Mouse (Mus musculus): ENCODE measurements at regions not wholly inside any gene's neighbourhood (a gene's known extent, or its start where the extent isn't known, plus 50 kb on each side); places are given as distances from the start of the nearest gene placed in this dataset.
A peak's percentile ranks its signal among the peaks of the same experiment; 100 is the strongest.

DNA sequence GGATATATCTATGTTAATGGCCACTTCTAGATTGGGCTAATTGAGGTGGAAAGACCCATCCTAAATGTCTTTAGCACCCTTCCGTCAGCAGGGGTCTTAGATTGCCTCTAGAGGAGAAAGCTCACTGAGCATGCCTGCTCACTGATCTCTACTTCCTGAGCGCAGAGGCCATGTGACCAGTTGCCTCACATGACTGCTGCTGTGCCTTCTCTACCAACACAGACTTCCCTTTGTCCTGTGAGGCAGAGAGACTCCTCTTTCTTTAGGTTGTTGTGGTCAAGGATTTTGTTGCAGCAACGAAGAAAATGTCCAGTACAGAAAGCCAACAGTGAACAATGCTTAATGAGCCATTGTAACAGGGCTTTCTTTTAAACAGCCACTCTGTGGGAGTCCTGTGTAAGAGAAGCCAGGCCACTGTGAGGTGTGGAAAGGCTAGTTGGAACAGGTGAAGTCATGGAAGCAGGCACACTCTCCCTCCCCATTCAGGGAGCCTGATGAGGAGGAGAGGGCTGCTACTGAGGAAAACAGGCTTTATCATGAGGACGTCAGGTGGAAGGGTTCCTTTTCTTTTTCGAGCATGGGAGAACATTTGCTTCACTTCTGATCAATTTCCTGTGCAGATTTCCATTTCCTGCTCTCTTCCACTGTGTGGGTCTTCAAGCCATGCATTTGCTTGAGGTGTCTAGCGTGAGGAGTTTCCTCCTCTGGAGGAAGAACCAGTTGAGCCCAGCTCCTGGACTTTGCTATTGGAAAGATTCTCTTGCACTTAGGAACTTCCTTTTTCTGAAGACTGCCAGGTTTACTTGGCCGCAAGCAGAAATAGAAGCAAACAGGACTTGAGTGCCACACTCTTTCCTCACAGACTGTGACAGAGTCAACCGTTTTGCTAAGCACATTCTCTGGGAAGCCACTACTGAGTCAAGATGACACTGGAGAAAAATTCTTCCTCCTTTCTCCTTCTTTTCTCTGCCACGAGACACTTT is 290.7 kb upstream of the Adgrl2 start:
- H3K4me1 ChIP-seq (ENCODE audit: control insufficient read depth, insufficient read depth, low read length): peaks cover 2% of the 10 kb centered on the region; the same call in 1 of the 2 replicates
- H3K36me3 ChIP-seq (ENCODE audit: control insufficient read depth, insufficient read depth, low read length): no peaks in the 10 kb centered on the region
- no peak for DNase-seq (ENCODE audit: extremely low read depth, low read depth, low spot score)
- 78% methylated on average over 9 of the region's 9 CpGs for WGBS
- H3K9ac ChIP-seq (ENCODE audit: low read depth, low read length): no peak overlapping the region
- H3K4me3 ChIP-seq (ENCODE audit: insufficient read depth, low read depth, low read length): no peak overlapping the region
- H3K27ac ChIP-seq (replicated peaks; ENCODE audit: insufficient read depth, low read depth, low read length): no peak overlapping the region
- H3K27me3 ChIP-seq (ENCODE audit: control insufficient read depth, insufficient read depth, low read length): no peaks in the 10 kb centered on the region
- TF ChIP-seq CTCF (IDR thresholded peaks at IDR 0.05; ENCODE audit: low read depth, low read length) (no peak), POLR2A (IDR thresholded peaks at IDR 0.05; ENCODE audit: extremely low read depth, insufficient read depth, low read length) (no peak)
- no peaks in the 10 kb centered on the region for H3K79me2 ChIP-seq (ENCODE audit: control insufficient read depth, insufficient read depth, low read length)

DNA sequence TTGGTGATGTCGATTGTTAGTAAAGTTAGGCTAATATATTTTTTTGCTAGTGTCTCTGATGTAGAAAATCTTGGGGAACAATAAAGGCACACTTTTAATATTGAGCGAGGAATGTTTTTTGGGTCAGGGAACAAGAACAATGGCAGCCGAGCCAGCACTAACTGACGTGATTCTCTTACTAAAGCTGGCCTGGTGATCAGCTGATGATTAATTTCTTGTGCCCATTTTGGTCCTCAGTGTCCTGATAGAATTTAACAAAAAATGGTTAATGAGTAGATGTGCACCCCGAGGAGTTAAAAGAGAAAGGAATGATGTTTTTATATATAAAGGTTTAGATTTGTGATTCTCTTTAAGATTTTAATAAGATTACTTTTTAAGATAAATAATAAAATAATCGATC is 289.0 kb upstream of the Adgrl2 start:
- H3K27me3 ChIP-seq (ENCODE audit: control insufficient read depth, insufficient read depth, low read length): no peaks in the 10 kb centered on the region
- TF ChIP-seq POLR2A (IDR thresholded peaks at IDR 0.05; ENCODE audit: extremely low read depth, insufficient read depth, low read length): no peak
- TF ChIP-seq CTCF (IDR thresholded peaks at IDR 0.05; ENCODE audit: low read depth, low read length): no peak
- 87% methylated on average over 6 of the region's 6 CpGs for WGBS
- no peaks in the 10 kb centered on the region for H3K79me2 ChIP-seq (ENCODE audit: control insufficient read depth, insufficient read depth, low read length)
- no peak for DNase-seq (ENCODE audit: extremely low read depth, low read depth, low spot score)
- no peak overlapping the region for H3K4me3 ChIP-seq (ENCODE audit: insufficient read depth, low read depth, low read length)
- H3K36me3 ChIP-seq (ENCODE audit: control insufficient read depth, insufficient read depth, low read length): no peaks in the 10 kb centered on the region
- H3K27ac ChIP-seq (replicated peaks; ENCODE audit: insufficient read depth, low read depth, low read length): no peak overlapping the region
- H3K4me1 ChIP-seq (ENCODE audit: control insufficient read depth, insufficient read depth, low read length): peaks cover 2% of the 10 kb centered on the region; the same call in 1 of the 2 replicates
- no peak overlapping the region for H3K9ac ChIP-seq (ENCODE audit: low read depth, low read length)

DNA sequence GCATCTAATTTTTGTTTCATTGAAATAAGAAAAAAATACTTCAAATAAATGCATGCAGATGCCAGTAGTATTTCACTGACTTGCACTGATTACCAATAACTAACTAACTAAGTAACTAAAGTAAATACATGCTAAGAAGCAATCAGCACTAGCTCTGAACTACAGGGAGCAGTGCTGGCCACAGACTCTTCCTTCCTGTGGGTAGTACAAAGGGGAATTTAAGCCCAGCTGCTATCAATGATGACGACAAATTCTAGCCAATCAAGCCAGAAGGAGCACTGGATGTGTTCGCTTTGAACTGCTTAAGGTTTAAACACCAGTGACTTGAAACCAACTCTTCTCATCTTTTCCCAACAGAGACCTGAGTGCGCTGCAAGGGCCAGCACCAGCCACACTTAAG is 287.5 kb upstream of the Adgrl2 start:
- Histone ChIP-seq H3K4me3 (ENCODE audit: insufficient read depth, low read depth, low read length) (no peak overlapping the region), H3K9ac (ENCODE audit: low read depth, low read length) (no peak overlapping the region), H3K79me2 (ENCODE audit: control insufficient read depth, insufficient read depth, low read length) (no peaks in the 10 kb centered on the region), H3K4me1 (ENCODE audit: control insufficient read depth, insufficient read depth, low read length) (peaks cover 2% of the 10 kb centered on the region; the same call in 1 of the 2 replicates), H3K27ac (replicated peaks; ENCODE audit: insufficient read depth, low read depth, low read length) (no peak overlapping the region), H3K36me3 (ENCODE audit: control insufficient read depth, insufficient read depth, low read length) (no peaks in the 10 kb centered on the region), H3K27me3 (ENCODE audit: control insufficient read depth, insufficient read depth, low read length) (no peaks in the 10 kb centered on the region)
- WGBS: 79% methylated on average over 3 of the region's 3 CpGs
- DNase-seq (ENCODE audit: extremely low read depth, low read depth, low spot score): no peak
- TF ChIP-seq POLR2A (IDR thresholded peaks at IDR 0.05; ENCODE audit: extremely low read depth, insufficient read depth, low read length) (no peak), CTCF (IDR thresholded peaks at IDR 0.05; ENCODE audit: low read depth, low read length) (no peak)

DNA sequence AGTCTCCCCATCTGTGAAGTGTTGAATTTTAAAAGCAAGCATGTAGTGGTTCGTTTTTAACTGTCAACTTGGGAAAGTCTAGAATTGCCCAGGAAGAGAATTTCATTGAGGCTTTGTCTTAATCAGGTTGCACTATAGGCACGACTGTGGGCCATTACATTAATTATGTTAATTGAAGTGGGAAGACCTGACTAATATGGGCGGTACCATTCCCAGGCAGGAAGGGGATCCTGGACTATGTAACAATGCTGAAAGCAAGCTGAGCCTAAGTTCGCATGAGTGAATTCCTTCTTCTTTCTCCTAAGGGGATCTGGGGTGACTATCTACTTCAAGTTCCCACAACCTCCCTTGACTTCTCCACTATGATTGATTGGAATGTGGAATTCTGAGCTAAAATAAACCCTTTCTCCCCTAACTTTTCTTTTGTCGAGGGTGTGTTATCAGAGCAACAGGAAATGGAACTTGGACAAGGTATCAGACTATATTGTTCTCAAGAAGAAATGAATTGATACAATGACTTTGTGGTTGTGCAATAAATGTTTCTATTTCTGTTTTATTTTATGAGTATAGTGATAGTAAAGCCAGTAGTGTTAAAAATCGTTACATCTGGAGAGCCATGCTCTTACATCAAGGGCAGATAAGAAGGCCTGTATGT is 285.2 kb upstream of the Adgrl2 start:
- 67% methylated on average over 6 of the region's 6 CpGs for WGBS
- Histone ChIP-seq H3K79me2 (ENCODE audit: control insufficient read depth, insufficient read depth, low read length) (no peaks in the 10 kb centered on the region), H3K4me3 (ENCODE audit: insufficient read depth, low read depth, low read length) (no peak overlapping the region), H3K9ac (ENCODE audit: low read depth, low read length) (no peak overlapping the region), H3K27ac (replicated peaks; ENCODE audit: insufficient read depth, low read depth, low read length) (no peak overlapping the region), H3K4me1 (ENCODE audit: control insufficient read depth, insufficient read depth, low read length) (no peaks in the 10 kb centered on the region), H3K27me3 (ENCODE audit: control insufficient read depth, insufficient read depth, low read length) (no peaks in the 10 kb centered on the region), H3K36me3 (ENCODE audit: control insufficient read depth, insufficient read depth, low read length) (no peaks in the 10 kb centered on the region)
- no peak for TF ChIP-seq CTCF (IDR thresholded peaks at IDR 0.05; ENCODE audit: low read depth, low read length)
- TF ChIP-seq POLR2A (IDR thresholded peaks at IDR 0.05; ENCODE audit: extremely low read depth, insufficient read depth, low read length): no peak
- DNase-seq (ENCODE audit: extremely low read depth, low read depth, low spot score): peak; percentile 12

DNA sequence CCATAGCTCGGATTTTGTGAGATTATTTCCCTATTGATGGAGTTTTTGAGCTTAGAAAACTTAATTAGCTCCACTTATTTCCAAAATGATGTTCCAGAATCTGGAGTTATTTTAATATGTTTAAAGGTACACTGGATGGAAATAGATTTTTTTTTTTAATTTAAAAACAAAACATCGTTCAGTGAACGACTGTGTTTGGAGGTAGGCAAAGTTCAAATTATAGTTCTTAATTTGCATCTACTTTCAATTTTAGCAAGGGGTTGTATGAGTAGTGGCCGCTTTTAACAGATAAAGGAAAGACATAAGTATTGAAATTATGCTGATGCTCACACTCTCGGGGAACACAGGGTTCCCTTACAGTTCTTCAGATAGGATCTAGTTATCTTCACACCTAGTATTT is 284.6 kb upstream of the Adgrl2 start:
- Histone ChIP-seq H3K4me1 (ENCODE audit: control insufficient read depth, insufficient read depth, low read length) (no peaks in the 10 kb centered on the region), H3K4me3 (ENCODE audit: insufficient read depth, low read depth, low read length) (no peak overlapping the region), H3K9ac (ENCODE audit: low read depth, low read length) (no peak overlapping the region), H3K36me3 (ENCODE audit: control insufficient read depth, insufficient read depth, low read length) (no peaks in the 10 kb centered on the region), H3K79me2 (ENCODE audit: control insufficient read depth, insufficient read depth, low read length) (no peaks in the 10 kb centered on the region), H3K27me3 (ENCODE audit: control insufficient read depth, insufficient read depth, low read length) (no peaks in the 10 kb centered on the region), H3K27ac (replicated peaks; ENCODE audit: insufficient read depth, low read depth, low read length) (no peak overlapping the region)
- WGBS: 81% methylated on average over 5 of the region's 5 CpGs
- no peak for DNase-seq (ENCODE audit: extremely low read depth, low read depth, low spot score)
- TF ChIP-seq POLR2A (IDR thresholded peaks at IDR 0.05; ENCODE audit: extremely low read depth, insufficient read depth, low read length) (no peak), CTCF (IDR thresholded peaks at IDR 0.05; ENCODE audit: low read depth, low read length) (no peak)
